Mouse (Mus musculus): ENCODE data around the gene Vmn1r23. TPM values are rescaled to one million over a fixed set of nuclear protein-coding genes. Genes with fewer than 3 reads are reported as not detected.
"Not testable (repeated sequence)": the region's sequence is repeated elsewhere in the genome, so short reads cannot be mapped to it uniquely, and the experiment has no call there.

Vmn1r23 gene
- total RNA-seq (2014; rRNA removed) (not detected in 2 replicates), polyA plus RNA-seq (2015; fragmentation: Nextera tagmentation; extraction: Ambion mirVana) (not detected in 2 replicates)

- 95% methylated on average over 1 of the region's 1 CpGs for WGBS
- H3K4me1 ChIP-seq (ENCODE audit: insufficient read depth, low read length), result no peaks in the 10 kb centered on the region
- no peak within 1 kb of the TSS for H3K4me2 ChIP-seq (ENCODE audit: low read depth, low read length, poor library complexity, severe bottlenecking)
- no peaks in the 10 kb centered on the region for H3K27me3 ChIP-seq (ENCODE audit: insufficient read depth, low read length)
- ATAC-seq (ENCODE audit: low FRiP score) (no peak), DNase-seq (ENCODE audit: low spot score) (no peak)
- no peaks in the 10 kb centered on the region for H3K9me3 ChIP-seq (ENCODE audit: low read length)
- H3K36me3 ChIP-seq (ENCODE audit: insufficient read depth, low read length), result no peaks in the 10 kb centered on the region
- TF ChIP-seq CTCF (IDR thresholded peaks at IDR 0.05), result no peak
- H3K9ac ChIP-seq (replicated peaks; ENCODE audit: low read length, poor library complexity, severe bottlenecking), result no peak within 1 kb of the TSS
- H3K4me3 ChIP-seq (ENCODE audit: low read depth, low read length), result no peak within 1 kb of the TSS
- no peak within 1 kb of the TSS for H3K27ac ChIP-seq (ENCODE audit: low read depth, low read length)
These were observed at the start of gene Vmn1r23 for GRCm38 (mm10) chr6:57926738-57927137. TSS of gene Vmn1r23 (minus strand) at chr6:57926838.

DNA sequence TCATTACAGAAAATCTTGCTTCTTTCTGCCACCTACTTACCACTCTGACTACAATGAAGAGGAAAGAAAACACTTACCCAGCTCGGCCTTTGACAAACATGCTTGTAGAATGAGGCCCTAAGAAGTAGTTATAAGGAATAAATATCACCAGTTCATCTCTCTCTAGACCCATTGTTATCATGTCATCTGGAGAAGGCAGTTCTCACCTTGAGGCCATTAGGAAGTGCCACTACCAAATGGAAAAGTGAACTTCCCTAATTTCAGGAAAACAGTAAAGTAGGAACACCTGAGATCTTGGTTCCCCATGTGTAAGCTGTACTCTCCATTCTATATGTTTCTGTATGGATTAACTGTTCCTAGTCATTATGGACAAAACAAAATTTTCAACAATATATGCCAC is 34.8 kb upstream of the Vmn1r23 start, which contains the start of gene Vmn1r24:
Gene Vmn1r24 (minus strand): TSS at position 101 of the 400 bp plus-strand sequence.
- H3K4me1 ChIP-seq (ENCODE audit: insufficient read depth, low read length); ATAC-seq (ENCODE audit: low FRiP score): not testable (repeated sequence)
- WGBS, result 71% methylated on average over 1 of the region's 1 CpGs

GRCm38 (mm10) chr6:57907928-57908327 is 18.7 kb downstream of the Vmn1r23 start, which contains the start of gene Vmn1r22:
TSS of gene Vmn1r22 (minus strand) at chr6:57908028.
- no peak for TF ChIP-seq CTCF (IDR thresholded peaks at IDR 0.05)
- no peak within 1 kb of the TSS for H3K9ac ChIP-seq (replicated peaks; ENCODE audit: low read length, poor library complexity, severe bottlenecking)
- no peak for DNase-seq (ENCODE audit: low spot score)
- H3K4me3 ChIP-seq (ENCODE audit: low read depth, low read length), result no peak within 1 kb of the TSS
- no peak for ATAC-seq (ENCODE audit: low FRiP score)
- H3K27me3 ChIP-seq (ENCODE audit: insufficient read depth, low read length), result no peaks in the 10 kb centered on the region
- H3K4me2 ChIP-seq (ENCODE audit: low read depth, low read length, poor library complexity, severe bottlenecking), result no peak within 1 kb of the TSS
- no peaks in the 10 kb centered on the region for H3K36me3 ChIP-seq (ENCODE audit: insufficient read depth, low read length)
- H3K27ac ChIP-seq (ENCODE audit: low read depth, low read length), result no peak within 1 kb of the TSS
- WGBS, result 91% methylated on average over 1 of the region's 1 CpGs
- no peaks in the 10 kb centered on the region for H3K9me3 ChIP-seq (ENCODE audit: low read length)
- no peaks in the 10 kb centered on the region for H3K4me1 ChIP-seq (ENCODE audit: insufficient read depth, low read length)

More for the DNA sequence above, 34.8 kb upstream of the Vmn1r23 start, which contains the start of gene Vmn1r24:
- H3K9ac ChIP-seq (replicated peaks; ENCODE audit: low read length, poor library complexity, severe bottlenecking); H3K4me2 ChIP-seq (ENCODE audit: low read depth, low read length, poor library complexity, severe bottlenecking); H3K9me3 ChIP-seq (ENCODE audit: low read length); H3K4me3 ChIP-seq (ENCODE audit: low read depth, low read length); H3K27ac ChIP-seq (ENCODE audit: low read depth, low read length); H3K27me3 ChIP-seq (ENCODE audit: insufficient read depth, low read length); H3K36me3 ChIP-seq (ENCODE audit: insufficient read depth, low read length); DNase-seq (ENCODE audit: low spot score): not testable (repeated sequence)

Other genes starting within 250 kb of the Vmn1r23 start
- 13.7 and 14.9 TPM in 2 replicates for gene Pyurf, start 234.8 kb downstream of the Vmn1r23 start, total RNA-seq (2014; rRNA removed)
- gene Pyurf, start 234.8 kb downstream of the Vmn1r23 start, polyA plus RNA-seq (2015; fragmentation: Nextera tagmentation; extraction: Ambion mirVana), result 13.3 and 14.3 TPM in 2 replicates
- 112 and 114 TPM in 2 replicates for gene Lancl2, start 224.3 kb downstream of the Vmn1r23 start, total RNA-seq (2014; rRNA removed)
- 89.5 and 94.1 TPM in 2 replicates for gene Lancl2, start 224.3 kb downstream of the Vmn1r23 start, polyA plus RNA-seq (2015; fragmentation: Nextera tagmentation; extraction: Ambion mirVana)
- 269 and 319 TPM in 2 replicates for gene Vopp1, start 101.7 kb downstream of the Vmn1r23 start, total RNA-seq (2014; rRNA removed)
- 182 and 188 TPM in 2 replicates for gene Vopp1, start 101.7 kb downstream of the Vmn1r23 start, polyA plus RNA-seq (2015; fragmentation: Nextera tagmentation; extraction: Ambion mirVana)
- gene Vmn1r21, start 76.5 kb downstream of the Vmn1r23 start, total RNA-seq (2014; rRNA removed), result not detected in 2 replicates
- gene Vmn1r21, start 76.5 kb downstream of the Vmn1r23 start, polyA plus RNA-seq (2015; fragmentation: Nextera tagmentation; extraction: Ambion mirVana), result not detected in 2 replicates
- not detected in 2 replicates for gene Vmn1r22, start 18.8 kb downstream of the Vmn1r23 start, total RNA-seq (2014; rRNA removed)
- not detected in 2 replicates for gene Vmn1r22, start 18.8 kb downstream of the Vmn1r23 start, polyA plus RNA-seq (2015; fragmentation: Nextera tagmentation; extraction: Ambion mirVana)
- gene Vmn1r24, start 34.7 kb upstream of the Vmn1r23 start, total RNA-seq (2014; rRNA removed), result not detected in 2 replicates
- not detected in 2 replicates for gene Vmn1r24, start 34.7 kb upstream of the Vmn1r23 start, polyA plus RNA-seq (2015; fragmentation: Nextera tagmentation; extraction: Ambion mirVana)
- not detected in 2 replicates for gene Vmn1r25, start 54.0 kb upstream of the Vmn1r23 start, total RNA-seq (2014; rRNA removed)
- not detected in 2 replicates for gene Vmn1r25, start 54.0 kb upstream of the Vmn1r23 start, polyA plus RNA-seq (2015; fragmentation: Nextera tagmentation; extraction: Ambion mirVana)
- not detected in 2 replicates for gene Vmn1r26, start 88.3 kb upstream of the Vmn1r23 start, total RNA-seq (2014; rRNA removed)
- gene Vmn1r26, start 88.3 kb upstream of the Vmn1r23 start, polyA plus RNA-seq (2015; fragmentation: Nextera tagmentation; extraction: Ambion mirVana), result not detected in 2 replicates

All from midbrain, postnatal 0 days (tissue).